Mouse (Mus musculus) kidney, adult 2 months (tissue): Measurements from ENCODE around the gene Naa16.

Experiments
- CTCF ChIP-seq: fragments of 200-500 bp; conservative IDR thresholded peaks from 2 replicates; pipeline ENCODE4 v1.5.1; 2011; ENCODE audit warnings: low read depth, mild to moderate bottlenecking, control low read depth, low read length, moderate library complexity, mixed read lengths; ENCODE audit not compliant: insufficient read depth, insufficient read length
- POLR2A ChIP-seq: fragments of 200-500 bp; IDR thresholded peaks from one replicate; pipeline ENCODE4 v1.6.1; 2011; ENCODE audit warnings: low read depth, low read length, control low read depth

GRCm38 (mm10) chr14:79317602-79318001 lies 73.0 kb downstream of the Naa16 start:
- TF ChIP-seq POLR2A, result no peak
- TF ChIP-seq CTCF, result no peak
